Mouse (Mus musculus) neutrophil, adult 5-6 weeks (primary cell): ENCODE data around the gene Rapgef6. TPM values are rescaled to one million over a fixed set of nuclear protein-coding genes. Genes with fewer than 3 reads are reported as not detected.
"Not testable (repeated sequence)": the region's sequence is repeated elsewhere in the genome, so short reads cannot be mapped to it uniquely, and the experiment has no call there.

ENCODE experiments used
- ATAC-seq: fragments of 151-379, 151-347 bp; 2 replicates; pipeline ENCODE4 v1.8.0; 2017; ENCODE audit warnings: mild to moderate bottlenecking, moderate TSS enrichment; ENCODE audit not compliant: insufficient number of reproducible peaks, poor library complexity, low FRiP score, severe bottlenecking; ENCODE audit errors: extremely low read depth
- total RNA-seq: library from RNA; stranded (forward); fragments of 200-1000 nt; gene quantifications from 2 replicates; pipeline ENCODE4 v1.2.3, GENCODE M21; 2017

Rapgef6 gene
- total RNA-seq, 1 experiment from 2014 or later = 202 TPM

GRCm38 (mm10) chr11:54554970-54555369 lies 32.3 kb downstream of the Rapgef6 start:
- ATAC-seq = no peak

- peak; percentile 46; the same call in 1 of the 2 replicates for ATAC-seq
Measured at GRCm38 (mm10) chr11:54562761-54563160, 40.1 kb downstream of the Rapgef6 start.

GRCm38 (mm10) chr11:54567959-54568358 lies 45.3 kb downstream of the Rapgef6 start:
- no peak for ATAC-seq

GRCm38 (mm10) chr11:54574741-54575140 lies 52.1 kb downstream of the Rapgef6 start:
- ATAC-seq = no peak

- no peak for ATAC-seq
Measured at GRCm38 (mm10) chr11:54592585-54592984, 69.9 kb downstream of the Rapgef6 start.

GRCm38 (mm10) chr11:54594049-54594448 lies 71.4 kb downstream of the Rapgef6 start:
- no peak for ATAC-seq

GRCm38 (mm10) chr11:54595053-54595452 lies 72.4 kb downstream of the Rapgef6 start:
- no peak for ATAC-seq

GRCm38 (mm10) chr11:54595905-54596555 lies 73.4 kb downstream of the Rapgef6 start:
- no peak for ATAC-seq

- ATAC-seq = no peak
Measured at GRCm38 (mm10) chr11:54597902-54598447, 75.3 kb downstream of the Rapgef6 start.

- ATAC-seq = no peak
Measured at GRCm38 (mm10) chr11:54601121-54601520, 78.5 kb downstream of the Rapgef6 start.

- not testable (repeated sequence) for ATAC-seq
Measured at GRCm38 (mm10) chr11:54602764-54603163, 80.1 kb downstream of the Rapgef6 start.

- ATAC-seq = no peak
Measured at GRCm38 (mm10) chr11:54604415-54604814, 81.8 kb downstream of the Rapgef6 start.

GRCm38 (mm10) chr11:54613628-54614027 lies 91.0 kb downstream of the Rapgef6 start:
- ATAC-seq = no peak

- ATAC-seq = no peak
Measured at GRCm38 (mm10) chr11:54614560-54614959, 91.9 kb downstream of the Rapgef6 start.

GRCm38 (mm10) chr11:54618841-54619240 lies 96.2 kb downstream of the Rapgef6 start:
- no peak for ATAC-seq

- ATAC-seq = no peak
Measured at GRCm38 (mm10) chr11:54621725-54622124, 99.1 kb downstream of the Rapgef6 start.

- no peak for ATAC-seq
Measured at GRCm38 (mm10) chr11:54626905-54627304, 104.3 kb downstream of the Rapgef6 start.

GRCm38 (mm10) chr11:54646420-54646819 lies 123.8 kb downstream of the Rapgef6 start:
- ATAC-seq = no peak

GRCm38 (mm10) chr11:54648573-54648972 lies 125.9 kb downstream of the Rapgef6 start:
- no peak for ATAC-seq

GRCm38 (mm10) chr11:54655420-54655819 lies 132.8 kb downstream of the Rapgef6 start:
- ATAC-seq = no peak
